Mouse (Mus musculus) MEL (cell line): ENCODE data around the gene Gpld1.

Experiments used
- CHD2 ChIP-seq: IDR thresholded peaks from 2 replicates; pipeline ENCODE4 v1.6.1; 2011; ENCODE audit warnings: low read length, improper control_type of control experiment
- CTCF ChIP-seq, 3 experiments: IDR thresholded peaks in 2 of 3; conservative IDR thresholded peaks in 1 of 3; 2 replicates each; pipeline ENCODE4 v1.5.1; 2011 to 2012; ENCODE audit warnings: low read length in 3 of 3, low read depth in 2 of 3, mild to moderate bottlenecking in 2 of 3, improper control_type of control experiment in 1 of 3, inconsistent platforms in 1 of 3, mixed read lengths in 1 of 3, moderate library complexity in 1 of 3; ENCODE audit not compliant: control insufficient read depth in 1 of 3, insufficient read depth in 1 of 3, poor library complexity in 1 of 3, severe bottlenecking in 1 of 3
- E2F4 ChIP-seq: IDR thresholded peaks from 2 replicates; pipeline ENCODE4 v1.6.1; 2011; ENCODE audit warnings: low read depth, low read length, improper control_type of control experiment, borderline replicate concordance
- ELF1 ChIP-seq: IDR thresholded peaks from 2 replicates; pipeline ENCODE4 v1.6.1; 2014; ENCODE audit warnings: low read depth, mild to moderate bottlenecking, inconsistent platforms, low read length, improper control_type of control experiment, moderate library complexity
- EP300 ChIP-seq, 2 experiments: IDR thresholded peaks; 2 replicates each; pipeline ENCODE4 v1.6.1; 2011; ENCODE audit warnings: improper control_type of control experiment in 2 of 2, low read length in 2 of 2, low read depth in 1 of 2, mild to moderate bottlenecking in 1 of 2
- MEF2A ChIP-seq: IDR thresholded peaks from 2 replicates; pipeline ENCODE4 v1.6.1; 2014; ENCODE audit warnings: low read depth, mild to moderate bottlenecking, inconsistent platforms, low read length, improper control_type of control experiment; ENCODE audit not compliant: poor library complexity, insufficient replicate concordance, severe bottlenecking; ENCODE audit errors: extremely low read depth
- POLR2A ChIP-seq, 2 experiments: IDR thresholded peaks; 2 replicates each; pipeline ENCODE4 v1.6.1; 2011 to 2012; ENCODE audit warnings: low read length in 2 of 2, mild to moderate bottlenecking in 2 of 2, control low read depth in 1 of 2, improper control_type of control experiment in 1 of 2, low read depth in 1 of 2, moderate library complexity in 1 of 2; ENCODE audit not compliant: control insufficient read depth in 1 of 2, insufficient read depth in 1 of 2, poor library complexity in 1 of 2
- SMC3 ChIP-seq: IDR thresholded peaks from 2 replicates; pipeline ENCODE4 v1.6.1; 2011; ENCODE audit warnings: low read depth, low read length, improper control_type of control experiment
- ZC3H11A ChIP-seq: IDR thresholded peaks from 2 replicates; pipeline ENCODE4 v1.6.1; 2012; ENCODE audit warnings: low read depth, mild to moderate bottlenecking, inconsistent platforms, low read length, improper control_type of control experiment
- ZMIZ1 ChIP-seq: IDR thresholded peaks from 2 replicates; pipeline ENCODE4 v1.6.1; 2012; ENCODE audit warnings: low read depth, mild to moderate bottlenecking, inconsistent platforms, low read length, improper control_type of control experiment, moderate library complexity
- ZNF384 ChIP-seq: IDR thresholded peaks from 2 replicates; pipeline ENCODE4 v1.6.1; 2012; ENCODE audit warnings: low read depth, mild to moderate bottlenecking, inconsistent platforms, low read length, improper control_type of control experiment

DNA sequence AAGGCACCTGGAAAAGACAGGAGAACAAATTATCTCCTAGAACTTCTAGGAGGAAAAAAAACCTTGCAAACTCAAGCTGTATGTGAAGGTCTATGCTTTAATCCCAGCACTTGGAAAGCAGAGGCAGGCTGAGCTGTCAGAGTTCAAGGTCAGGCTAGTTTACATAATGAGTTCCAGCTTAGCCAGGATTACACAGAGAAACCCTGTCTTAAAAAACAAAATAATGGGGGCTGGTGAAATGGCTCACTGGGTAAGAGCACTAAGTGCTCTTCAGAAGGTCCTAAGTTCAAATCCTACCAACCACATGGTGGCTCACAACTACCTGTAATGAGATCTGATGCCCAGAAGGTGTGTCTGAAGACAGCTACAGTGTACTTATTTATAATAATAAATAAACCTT lies 12.4 kb upstream of the Gpld1 start:
- TF ChIP-seq CHD2 (no peak), ELF1 (no peak), EP300 (IDR thresholded peaks at IDR 0.05; ENCODE audit: low read depth in 1 of 2, low read length in 2 of 2) (no peak), POLR2A (IDR thresholded peaks at IDR 0.05; ENCODE audit: control insufficient read depth in 1 of 2, insufficient read depth in 1 of 2, low read depth in 1 of 2, low read length in 2 of 2, poor library complexity in 1 of 2) (no peak), E2F4 (no peak), CTCF (IDR thresholded peaks at IDR 0.05 in 2 of 3, conservative IDR thresholded peaks at IDR 0.05 in 1 of 3; ENCODE audit: control insufficient read depth in 1 of 3, insufficient read depth in 1 of 3, low read depth in 2 of 3, low read length in 3 of 3, poor library complexity in 1 of 3, severe bottlenecking in 1 of 3) (no peak), ZNF384 (no peak), ZC3H11A (no peak), ZMIZ1 (no peak), MEF2A (no peak), SMC3 (no peak)
